Mouse (Mus musculus) ES-Bruce4 (cell line): ENCODE data around the gene Itgb6.

Experiments
- CTCF ChIP-seq: IDR thresholded peaks from one replicate; pipeline ENCODE4 v1.8.1; 2011; ENCODE audit warnings: low read depth, low read length
- EP300 ChIP-seq: IDR thresholded peaks from 2 replicates; pipeline ENCODE4 v1.6.1; 2011; ENCODE audit warnings: low read depth, low read length; ENCODE audit not compliant: insufficient read depth
- POLR2A ChIP-seq: IDR thresholded peaks from one replicate; pipeline ENCODE4 v1.8.1; 2011; ENCODE audit warnings: low read length; ENCODE audit not compliant: insufficient read depth

- TF ChIP-seq EP300 (no peak), CTCF (no peak), POLR2A (no peak)
These were observed 28.1 kb upstream of the Itgb6 start for GRCm38 (mm10) chr2:60750591-60750990.
